Mouse (Mus musculus) bone marrow macrophage, adult 2 months (primary cell): ENCODE measurements around the gene Taz.

Source experiments
- CTCF ChIP-seq: IDR thresholded peaks from 2 replicates; pipeline ENCODE4 v1.5.1; 2012; ENCODE audit warnings: low read depth, mild to moderate bottlenecking, low read length, moderate library complexity
- POLR2A ChIP-seq: IDR thresholded peaks from 2 replicates; pipeline ENCODE4 v1.6.1; 2012; ENCODE audit warnings: mild to moderate bottlenecking, low read depth, low read length, borderline replicate concordance

DNA sequence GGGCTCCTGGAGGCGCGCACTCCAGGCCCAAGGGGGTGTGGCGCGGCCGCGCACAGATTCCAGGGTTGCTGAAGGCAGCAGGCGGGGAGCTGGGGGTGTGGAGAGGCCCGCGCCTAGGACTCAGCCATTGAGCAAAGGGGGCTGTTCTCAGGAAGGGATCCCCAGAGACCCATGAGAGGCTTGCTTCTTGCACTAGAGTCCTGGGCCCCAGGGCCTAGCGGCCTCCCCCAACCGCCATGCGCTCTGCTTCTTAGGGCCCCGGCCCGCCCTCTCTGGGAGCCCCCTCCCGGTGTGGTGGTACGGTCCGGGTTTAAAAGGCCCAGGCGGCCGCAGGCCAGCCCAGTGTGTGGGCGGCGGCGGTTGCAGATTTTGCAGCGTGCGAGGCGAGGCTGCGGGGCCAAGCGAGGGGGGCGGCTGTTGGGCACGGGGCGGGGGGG lies 47.0 kb downstream of the Taz start, which contains the start of gene Plxna3:
- TF ChIP-seq POLR2A (no peak), CTCF (no peak)
